Mouse (Mus musculus) forebrain, embryonic 11.5 days (tissue): ENCODE measurements at regions not wholly inside any gene's neighbourhood (a gene's known extent, or its start where the extent isn't known, plus 50 kb on each side); places are given as distances from the start of the nearest gene placed in this dataset.
"Not testable (repeated sequence)": the region's sequence is repeated elsewhere in the genome, so short reads cannot be mapped to it uniquely, and the experiment has no call there.

Source experiments
- ATAC-seq: fragments of 200-750 bp; cut with Nextera tagmentation; replicated peaks from 2 replicates; pipeline ENCODE4 v1.8.0; 2017; ENCODE audit warnings: moderate TSS enrichment; ENCODE audit not compliant: low FRiP score
- DNase-seq: peaks from one replicate; pipeline ENCODE4 v3.0.0-alpha.2; 2017; ENCODE audit warnings: low spot score
- H3K27ac ChIP-seq: fragments of 300-500 bp; sonication (generic); 2 replicates; pipeline ENCODE4 v1.5.1; 2014; ENCODE audit warnings: low read depth, low read length
- H3K27me3 ChIP-seq: fragments of 300-500 bp; sonication (generic); 2 replicates; pipeline ENCODE4 v1.6.1; 2014; ENCODE audit warnings: mild to moderate bottlenecking, low read length, mixed read lengths; ENCODE audit not compliant: control insufficient read depth, insufficient read depth
- H3K36me3 ChIP-seq: fragments of 300-500 bp; sonication (generic); 2 replicates; pipeline ENCODE4 v1.6.1; 2014; ENCODE audit warnings: mild to moderate bottlenecking, low read length, moderate library complexity, mixed read lengths; ENCODE audit not compliant: control insufficient read depth, insufficient read depth
- H3K4me1 ChIP-seq: fragments of 300-500 bp; sonication (generic); replicated peaks from 2 replicates; pipeline ENCODE4 v1.6.1; 2014; ENCODE audit warnings: low read length, mixed read lengths; ENCODE audit not compliant: control insufficient read depth, insufficient read depth
- H3K4me2 ChIP-seq: fragments of 300-500 bp; sonication (generic); 2 replicates; pipeline ENCODE4 v1.6.1; 2014; ENCODE audit warnings: low read depth, mild to moderate bottlenecking, low read length, moderate library complexity, mixed read lengths; ENCODE audit not compliant: severe bottlenecking
- H3K4me3 ChIP-seq: fragments of 300-500 bp; sonication (generic); 2 replicates; pipeline ENCODE4 v1.5.1; 2014; ENCODE audit warnings: low read depth, low read length
- H3K9ac ChIP-seq: fragments of 300-500 bp; sonication (generic); 2 replicates; pipeline ENCODE4 v1.6.1; 2014; ENCODE audit warnings: low read length
- H3K9me3 ChIP-seq: fragments of 300-500 bp; sonication (generic); 2 replicates; pipeline ENCODE4 v1.6.1; 2016; ENCODE audit warnings: low read length, mixed read lengths; ENCODE audit not compliant: control insufficient read depth
- whole genome bisulfite sequencing: fragments of 180-500 bp; shearing (Covaris S2); extraction: QIAGEN DNeasy Blood & Tissue Kit; methylation state at CpG from one replicate; pipeline ENCODE4 v1.1.7; 2014; 5-methylcytosine and 5-hydroxymethylcytosine counted together

- Histone ChIP-seq H3K27ac (no peak overlapping the region), H3K4me2 (no peak overlapping the region), H3K4me1 (no peaks in the 10 kb centered on the region), H3K4me3 (no peak overlapping the region), H3K9ac (no peak overlapping the region), H3K9me3 (no peaks in the 10 kb centered on the region), H3K27me3 (no peaks in the 10 kb centered on the region), H3K36me3 (no peaks in the 10 kb centered on the region)
- DNase-seq: no peak
- ATAC-seq: peak; percentile 58; the same call in 1 of the 2 replicates
- WGBS: 28% methylated on average over 2 of the region's 2 CpGs
These were observed 454.7 kb upstream of the Slc5a7 start for GRCm38 (mm10) chr17:54753396-54753994.

- no peak overlapping the region for H3K4me2 ChIP-seq
- no peak overlapping the region for H3K9ac ChIP-seq
- H3K4me3 ChIP-seq: no peak overlapping the region
- H3K4me1 ChIP-seq: no peaks in the 10 kb centered on the region
- no peaks in the 10 kb centered on the region for H3K9me3 ChIP-seq
- DNase-seq (no peak), ATAC-seq (no peak)
- H3K27ac ChIP-seq: no peak overlapping the region
- no peaks in the 10 kb centered on the region for H3K36me3 ChIP-seq
- H3K27me3 ChIP-seq: no peaks in the 10 kb centered on the region
These were observed 454.1 kb upstream of the Slc5a7 start for GRCm38 (mm10) chr17:54752917-54753316.

- Histone ChIP-seq H3K4me1 (no peaks in the 10 kb centered on the region), H3K4me3 (no peak overlapping the region), H3K36me3 (no peaks in the 10 kb centered on the region), H3K9ac (no peak overlapping the region), H3K27me3 (no peaks in the 10 kb centered on the region), H3K4me2 (no peak overlapping the region), H3K27ac (no peak overlapping the region), H3K9me3 (no peaks in the 10 kb centered on the region)
- WGBS: 79% methylated on average over 3 of the region's 3 CpGs
- DNase-seq: no peak
- no peak for ATAC-seq
These were observed 437.0 kb upstream of the Slc5a7 start for GRCm38 (mm10) chr17:54735836-54736235.

DNA sequence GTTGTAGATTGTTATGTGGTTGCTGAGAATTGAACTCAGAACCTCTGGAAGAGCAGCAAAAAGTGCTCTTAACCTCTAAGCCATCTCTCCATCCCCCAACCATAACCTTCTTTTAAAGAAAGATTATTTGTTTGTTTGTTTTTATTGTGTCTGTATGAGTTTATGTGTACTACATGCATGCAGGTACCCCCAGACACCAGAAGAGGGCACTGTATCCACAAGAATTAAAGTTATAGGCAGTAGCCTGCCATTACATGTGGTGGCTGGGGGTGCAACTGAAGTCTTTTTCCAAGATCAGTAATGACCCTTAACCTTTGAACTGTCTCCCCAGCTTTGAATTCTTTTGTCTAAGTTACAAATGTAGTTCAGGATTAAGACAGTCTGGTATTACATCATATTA lies 428.8 kb upstream of the Slc5a7 start:
- Histone ChIP-seq H3K9me3 (no peaks in the 10 kb centered on the region), H3K4me1 (no peaks in the 10 kb centered on the region), H3K36me3 (no peaks in the 10 kb centered on the region), H3K9ac (no peak overlapping the region), H3K27ac (no peak overlapping the region), H3K4me3 (no peak overlapping the region), H3K27me3 (no peaks in the 10 kb centered on the region), H3K4me2 (no peak overlapping the region)
- ATAC-seq: no peak
- DNase-seq: no peak

DNA sequence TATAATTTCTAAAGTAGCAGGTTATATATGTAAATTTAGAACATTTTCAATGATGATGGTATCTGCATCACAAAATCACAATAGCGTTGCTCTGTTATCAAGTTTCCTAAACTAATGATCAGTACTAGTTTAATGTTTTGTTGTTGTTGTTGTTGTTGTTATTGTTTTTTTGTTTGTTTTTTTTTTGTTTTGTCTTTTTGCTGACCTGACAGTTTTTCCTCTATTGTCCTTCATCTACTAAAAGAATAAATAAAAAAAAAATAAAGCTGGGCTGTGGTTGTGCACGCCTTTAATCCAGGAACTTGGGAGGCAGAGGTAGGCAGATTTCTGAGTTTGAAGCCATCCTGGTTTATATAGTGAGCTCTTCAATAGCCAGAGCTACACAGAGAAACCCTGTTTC lies 427.9 kb upstream of the Slc5a7 start:
- ATAC-seq (no peak), DNase-seq (no peak)
- 86% methylated on average over 2 of the region's 2 CpGs for WGBS
- Histone ChIP-seq H3K9ac (no peak overlapping the region), H3K27ac (no peak overlapping the region), H3K4me1 (no peaks in the 10 kb centered on the region), H3K36me3 (no peaks in the 10 kb centered on the region), H3K9me3 (no peaks in the 10 kb centered on the region), H3K27me3 (no peaks in the 10 kb centered on the region), H3K4me2 (no peak overlapping the region), H3K4me3 (no peak overlapping the region)

- Histone ChIP-seq H3K4me3 (no peak overlapping the region), H3K9me3 (no peaks in the 10 kb centered on the region), H3K27ac (no peak overlapping the region), H3K36me3 (no peaks in the 10 kb centered on the region), H3K4me1 (no peaks in the 10 kb centered on the region), H3K27me3 (no peaks in the 10 kb centered on the region), H3K9ac (no peak overlapping the region), H3K4me2 (no peak overlapping the region)
- 77% methylated on average over 1 of the region's 1 CpGs for WGBS
- ATAC-seq: no peak
- DNase-seq: no peak
These were observed 414.2 kb upstream of the Slc5a7 start for GRCm38 (mm10) chr17:54713026-54713425.

DNA sequence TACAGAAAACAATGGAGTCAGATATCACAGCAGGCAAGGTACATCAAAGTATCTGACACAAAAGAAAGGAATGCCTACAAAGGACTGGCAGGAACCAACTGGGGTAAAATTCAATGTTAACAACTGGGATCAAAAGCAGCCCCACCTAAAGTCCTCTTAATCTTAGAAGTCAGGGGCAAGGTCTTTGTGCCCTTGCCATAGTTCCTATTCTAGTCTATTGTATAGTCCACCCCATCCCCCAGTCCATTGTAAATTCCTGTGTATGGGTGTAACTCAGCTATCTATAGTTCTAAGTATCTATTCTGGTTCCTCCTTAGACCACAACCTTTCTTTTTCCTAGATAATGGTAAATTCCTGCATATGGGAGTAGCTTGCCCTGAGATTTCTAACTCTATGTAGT lies 409.0 kb upstream of the Slc5a7 start:
- H3K9ac ChIP-seq, DNase-seq, H3K4me3 ChIP-seq, H3K4me2 ChIP-seq, H3K4me1 ChIP-seq, H3K27ac ChIP-seq, H3K9me3 ChIP-seq, ATAC-seq, H3K36me3 ChIP-seq, H3K27me3 ChIP-seq: not testable (repeated sequence)

GRCm38 (mm10) chr17:54701346-54702108 lies 402.7 kb upstream of the Slc5a7 start:
- H3K9ac ChIP-seq: no peak overlapping the region
- 66% methylated on average over 6 of the region's 6 CpGs for WGBS
- DNase-seq: no peak
- H3K4me1 ChIP-seq: no peaks in the 10 kb centered on the region
- no peaks in the 10 kb centered on the region for H3K36me3 ChIP-seq
- no peak overlapping the region for H3K27ac ChIP-seq
- ATAC-seq: no peak
- no peaks in the 10 kb centered on the region for H3K27me3 ChIP-seq
- no peak overlapping the region for H3K4me3 ChIP-seq
- no peaks in the 10 kb centered on the region for H3K9me3 ChIP-seq
- no peak overlapping the region for H3K4me2 ChIP-seq

GRCm38 (mm10) chr17:54694637-54695036 lies 395.8 kb upstream of the Slc5a7 start:
- no peaks in the 10 kb centered on the region for H3K4me1 ChIP-seq
- H3K9ac ChIP-seq: no peak overlapping the region
- DNase-seq (no peak), ATAC-seq (no peak)
- no peak overlapping the region for H3K27ac ChIP-seq
- no peak overlapping the region for H3K4me3 ChIP-seq
- H3K27me3 ChIP-seq: no peaks in the 10 kb centered on the region
- H3K4me2 ChIP-seq: no peak overlapping the region
- H3K36me3 ChIP-seq: no peaks in the 10 kb centered on the region
- H3K9me3 ChIP-seq: no peaks in the 10 kb centered on the region
